Mouse (Mus musculus) CH12.LX (cell line): Measurements from ENCODE around the gene Rpl21. TPM values are rescaled to one million over a fixed set of nuclear protein-coding genes. Genes with fewer than 3 reads are reported as not detected.

Source experiments
- DNase-seq: peaks from one replicate; pipeline ENCODE4 v3.0.0-alpha.2; 2013; ENCODE audit errors: extremely low read depth
- H3K27ac ChIP-seq: 2 replicates; pipeline ENCODE4 v1.5.1; 2012; ENCODE audit warnings: low read depth, mild to moderate bottlenecking, control low read depth, moderate library complexity; ENCODE audit not compliant: insufficient read depth
- H3K27me3 ChIP-seq: replicated peaks from 2 replicates; pipeline ENCODE3; 2012; ENCODE audit warnings: inconsistent platforms
- H3K36me3 ChIP-seq, 2 experiments: replicated peaks in 1 of 2; 2 replicates each; pipeline versions ENCODE3 to v1.6.1; 2012; ENCODE audit warnings: inconsistent platforms in 1 of 2, low read length in 1 of 2, mild to moderate bottlenecking in 1 of 2, mixed read lengths in 1 of 2, moderate library complexity in 1 of 2; ENCODE audit not compliant: control insufficient read depth in 1 of 2, insufficient read depth in 1 of 2
- H3K4me1 ChIP-seq, 2 experiments: 2 replicates each; pipeline ENCODE4 v1.6.1; 2012; ENCODE audit warnings: inconsistent platforms in 1 of 2, moderate library complexity in 1 of 2; ENCODE audit not compliant: insufficient read depth in 2 of 2, control insufficient read depth in 1 of 2
- H3K4me2 ChIP-seq: 2 replicates; pipeline ENCODE4 v1.6.1; 2012; ENCODE audit warnings: low read depth, mild to moderate bottlenecking, control low read depth; ENCODE audit not compliant: poor library complexity, insufficient read depth, severe bottlenecking
- H3K4me3 ChIP-seq, 3 experiments: fragments of 150-350 bp in 1 of 3; sonication (generic) in 1 of 3; replicated peaks in 1 of 3; 2 replicates each; pipeline versions ENCODE3 to v1.5.1; 2011 to 2012; ENCODE audit warnings: low read depth in 2 of 3, low read length in 2 of 3, mild to moderate bottlenecking in 2 of 3, moderate library complexity in 2 of 3, control low read depth in 1 of 3, improper control_type of control experiment in 1 of 3, inconsistent platforms in 1 of 3, mixed read lengths in 1 of 3; ENCODE audit not compliant: poor library complexity in 1 of 3
- H3K79me2 ChIP-seq: replicated peaks from 2 replicates; pipeline ENCODE4 v1.6.1; 2012; ENCODE audit warnings: mild to moderate bottlenecking, moderate library complexity; ENCODE audit not compliant: control insufficient read depth, poor library complexity, insufficient read depth, severe bottlenecking; ENCODE audit errors: extremely low read depth
- H3K9ac ChIP-seq: 2 replicates; pipeline ENCODE4 v1.6.1; 2012; ENCODE audit warnings: low read depth, mild to moderate bottlenecking, control low read depth, moderate library complexity; ENCODE audit not compliant: insufficient read depth
- H3K9me3 ChIP-seq: replicated peaks from 2 replicates; pipeline ENCODE3; 2012; ENCODE audit warnings: low read length, inconsistent platforms, mixed read lengths
- BHLHE40 ChIP-seq: IDR thresholded peaks from 2 replicates; pipeline ENCODE4 v1.6.1; 2011; ENCODE audit warnings: mild to moderate bottlenecking, low read depth, low read length, improper control_type of control experiment
- CHD1 ChIP-seq: IDR thresholded peaks from 2 replicates; pipeline ENCODE4 v1.6.1; 2012; ENCODE audit warnings: low read depth, low read length, improper control_type of control experiment, inconsistent platforms
- CTCF ChIP-seq, 2 experiments: IDR thresholded peaks in 1 of 2; conservative IDR thresholded peaks in 1 of 2; 2 replicates each; pipeline ENCODE4 v1.5.1; 2011 to 2012; ENCODE audit warnings: low read depth in 2 of 2, low read length in 2 of 2, improper control_type of control experiment in 1 of 2, inconsistent platforms in 1 of 2, mild to moderate bottlenecking in 1 of 2, moderate library complexity in 1 of 2
- E2F4 ChIP-seq: IDR thresholded peaks from 2 replicates; pipeline ENCODE4 v1.6.1; 2011; ENCODE audit warnings: low read depth, low read length, improper control_type of control experiment; ENCODE audit not compliant: insufficient replicate concordance
- ELF1 ChIP-seq: IDR thresholded peaks from 2 replicates; pipeline ENCODE4 v1.6.1; 2014; ENCODE audit warnings: low read depth, mild to moderate bottlenecking, inconsistent platforms, low read length, improper control_type of control experiment
- IRF4 ChIP-seq: IDR thresholded peaks from 2 replicates; pipeline ENCODE4 v1.6.1; 2014; ENCODE audit warnings: low read depth, mild to moderate bottlenecking, inconsistent platforms, low read length, improper control_type of control experiment
- JUND ChIP-seq: conservative IDR thresholded peaks from 2 replicates; pipeline ENCODE4 v1.6.1; 2011; ENCODE audit warnings: low read depth, low read length, improper control_type of control experiment
- MAFK ChIP-seq: IDR thresholded peaks from 2 replicates; pipeline ENCODE4 v1.6.1; 2011; ENCODE audit warnings: low read length, improper control_type of control experiment; ENCODE audit not compliant: insufficient replicate concordance
- MAX ChIP-seq: IDR thresholded peaks from 2 replicates; pipeline ENCODE4 v1.6.1; 2011; ENCODE audit warnings: low read length, improper control_type of control experiment
- MAZ ChIP-seq: IDR thresholded peaks from 2 replicates; pipeline ENCODE4 v1.6.1; 2012; ENCODE audit warnings: low read depth, mild to moderate bottlenecking, inconsistent platforms, low read length, improper control_type of control experiment, moderate library complexity
- NELFE ChIP-seq: IDR thresholded peaks from 2 replicates; pipeline ENCODE4 v1.6.1; 2011; ENCODE audit warnings: low read depth, low read length, improper control_type of control experiment
- NRF1 ChIP-seq: IDR thresholded peaks from 2 replicates; pipeline ENCODE4 v1.6.1; 2014; ENCODE audit warnings: low read depth, mild to moderate bottlenecking, inconsistent platforms, low read length, improper control_type of control experiment, moderate library complexity
- POLR2A ChIP-seq: IDR thresholded peaks from 2 replicates; pipeline ENCODE4 v1.6.1; 2011; ENCODE audit warnings: low read depth, mild to moderate bottlenecking, improper control_type of control experiment, low read length
- RCOR1 ChIP-seq: conservative IDR thresholded peaks from 2 replicates; pipeline ENCODE4 v1.6.1; 2012; ENCODE audit warnings: low read depth, mild to moderate bottlenecking, inconsistent platforms, low read length, improper control_type of control experiment
- SIN3A ChIP-seq: IDR thresholded peaks from 2 replicates; pipeline ENCODE4 v1.6.1; 2012; ENCODE audit warnings: low read length, improper control_type of control experiment, inconsistent platforms
- SMC3 ChIP-seq: IDR thresholded peaks from 2 replicates; pipeline ENCODE4 v1.6.1; 2011; ENCODE audit warnings: low read depth, low read length, improper control_type of control experiment
- TBP ChIP-seq: conservative IDR thresholded peaks from 2 replicates; pipeline ENCODE4 v1.6.1; 2011; ENCODE audit warnings: low read depth, low read length, improper control_type of control experiment
- TCF12 ChIP-seq: IDR thresholded peaks from 2 replicates; pipeline ENCODE4 v1.6.1; 2014; ENCODE audit warnings: low read depth, mild to moderate bottlenecking, inconsistent platforms, low read length, improper control_type of control experiment
- USF1 ChIP-seq: IDR thresholded peaks from 2 replicates; pipeline ENCODE4 v1.6.1; 2014; ENCODE audit warnings: low read depth, mild to moderate bottlenecking, inconsistent platforms, low read length, improper control_type of control experiment
- USF2 ChIP-seq: conservative IDR thresholded peaks from 2 replicates; pipeline ENCODE4 v1.6.1; 2011; ENCODE audit warnings: low read depth, low read length, improper control_type of control experiment
- ZNF384 ChIP-seq: IDR thresholded peaks from 2 replicates; pipeline ENCODE4 v1.6.1; 2012; ENCODE audit warnings: low read depth, low read length, improper control_type of control experiment, inconsistent platforms
- dilution Hi-C: fragments of 300-500 bp; cut with MboI; formaldehyde crosslinking; loops from 2 replicates; pipeline ENCODE4 v1.14.3; 2020; ENCODE audit warnings: low sequenced_read_pairs; ENCODE audit not compliant: extremely low pct_unique_long_range_greater_than_20kb, extremely low pct_ligation_motif_present
- in situ Hi-C: fragments of 300-500 bp; cut with MboI; formaldehyde crosslinking; loops from 3 replicates; pipeline ENCODE4 v1.14.3; 2019; ENCODE audit warnings: low sequenced_read_pairs, low pct_ligation_motif_present, low pct_unique_long_range_greater_than_20kb, mixed read lengths
- polyA plus RNA-seq: library from polyadenylated mRNA; unstranded; fragments of >175 nt; gene quantifications from 2 replicates; pipeline ENCODE4 v1.2.1, GENCODE M21; 2012; ENCODE audit warnings: low read depth; ENCODE audit not compliant: insufficient read length
- total RNA-seq, 2 experiments: library from RNA; depleted of rRNA; stranded (reverse); fragments of 300-350 nt in 1 of 2; fragments of >200 nt in 1 of 2; gene quantifications; 2 replicates each; pipeline ENCODE4 v1.2.3; 2012 to 2014

The Rpl21 gene
- total and polyA plus RNA-seq, 3 experiments = 300 to 1,240 (median 716) TPM

DNA sequence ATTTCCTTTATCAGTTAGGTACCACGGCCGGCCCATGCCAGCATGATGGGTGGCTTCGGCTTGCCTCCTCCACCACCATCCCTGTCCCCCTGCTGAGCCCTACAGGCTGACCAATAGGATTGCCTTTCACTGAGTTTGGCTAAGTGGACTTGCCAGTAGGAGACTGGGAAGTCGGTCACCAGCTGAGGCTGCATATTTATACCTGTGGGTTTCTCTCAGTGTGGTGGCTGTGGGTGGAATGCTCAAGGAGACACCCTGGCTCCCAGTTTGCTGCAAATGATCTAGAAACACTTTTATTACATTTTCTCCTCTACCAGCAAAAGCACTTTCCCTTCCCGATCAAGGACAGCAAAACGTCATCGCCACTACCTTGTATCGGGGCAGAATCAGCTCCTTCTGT lies 15.1 kb upstream of the Rpl21 start:
- Histone ChIP-seq H3K79me2 (no peaks in the 10 kb centered on the region), H3K9ac (no peak overlapping the region), H3K4me2 (no peak overlapping the region), H3K4me1 (peaks cover 0 to 3% of the 10 kb centered on the region in 2 experiments; a peak in 1 of 4 replicates), H3K27me3 (no peaks in the 10 kb centered on the region), H3K36me3 (no peaks in the 10 kb centered on the region)
- in situ Hi-C loops = no loop called here
- TF ChIP-seq ELF1 (no peak), E2F4 (no peak), ZNF384 (no peak), JUND (no peak), NELFE (no peak), MAX (no peak), MAZ (no peak), RCOR1 (no peak), CHD1 (no peak), POLR2A (no peak), USF2 (no peak), TBP (no peak), BHLHE40 (no peak)
- TF ChIP-seq, all 38 proteins: peak for 0
- H3K27ac ChIP-seq = no peak overlapping the region
- no peak for DNase-seq
- no peak overlapping the region for H3K4me3 ChIP-seq
- H3K9me3 ChIP-seq = peaks cover 5% of the 10 kb centered on the region
- dilution Hi-C loops = no loop called here

- TF ChIP-seq USF1 (no peak), SMC3 (no peak), MAX (no peak), NRF1 (no peak), SIN3A (no peak), ELF1 (no peak), TCF12 (no peak), RCOR1 (no peak), USF2 (no peak), IRF4 (no peak), MAFK (no peak), CTCF (conservative IDR thresholded peaks at IDR 0.05 in 1 of 2, IDR thresholded peaks at IDR 0.05 in 1 of 2; ENCODE audit: low read depth in 2 of 2, low read length in 2 of 2) (no peak)
- dilution Hi-C loops = no loop called here
- in situ Hi-C loops = no loop called here
- Histone ChIP-seq H3K9ac (no peak overlapping the region), H3K36me3 (no peaks in the 10 kb centered on the region), H3K27ac (no peak overlapping the region), H3K4me3 (no peak overlapping the region), H3K79me2 (no peaks in the 10 kb centered on the region), H3K27me3 (no peaks in the 10 kb centered on the region), H3K4me2 (no peak overlapping the region), H3K9me3 (peaks cover 2% of the 10 kb centered on the region), H3K4me1 (peaks cover 0 to 6% of the 10 kb centered on the region in 2 experiments; a peak in 1 of 4 replicates)
- DNase-seq = no peak
Measured at GRCm38 (mm10) chr5:146818906-146819623, 13.6 kb upstream of the Rpl21 start.
